Mouse (Mus musculus) Muller cell, postnatal 12 days (primary cell): ENCODE measurements at regions not wholly inside any gene's neighbourhood (a gene's known extent, or its start where the extent isn't known, plus 50 kb on each side); places are given as distances from the start of the nearest gene placed in this dataset.
A peak's percentile ranks its signal among the peaks of the same experiment; 100 is the strongest.

Experiments used
- DNase-seq: peaks from one replicate; pipeline ENCODE4 v3.0.0-alpha.2; 2015; ENCODE audit errors: inconsistent ontology term

DNA sequence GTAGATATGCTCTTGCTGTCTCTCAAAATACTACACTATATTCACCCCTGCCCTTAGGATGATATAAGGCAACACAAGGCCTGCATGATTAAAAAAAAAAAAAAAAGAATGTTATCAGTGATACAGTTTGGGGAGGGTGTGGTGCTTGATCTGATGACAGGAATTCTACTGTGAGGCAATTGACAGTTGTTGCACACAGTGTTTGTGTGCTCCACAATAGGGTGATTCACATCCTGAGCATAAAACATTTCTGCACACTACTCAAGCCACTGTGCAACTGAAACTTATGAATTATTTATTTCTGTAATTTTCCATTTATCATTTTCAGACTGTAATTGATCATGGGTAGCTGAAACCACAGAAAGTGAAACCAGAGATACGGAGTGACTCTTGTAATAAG, 277.2 kb upstream of the Adgrl4 start:
- DNase-seq, result no peak

DNA sequence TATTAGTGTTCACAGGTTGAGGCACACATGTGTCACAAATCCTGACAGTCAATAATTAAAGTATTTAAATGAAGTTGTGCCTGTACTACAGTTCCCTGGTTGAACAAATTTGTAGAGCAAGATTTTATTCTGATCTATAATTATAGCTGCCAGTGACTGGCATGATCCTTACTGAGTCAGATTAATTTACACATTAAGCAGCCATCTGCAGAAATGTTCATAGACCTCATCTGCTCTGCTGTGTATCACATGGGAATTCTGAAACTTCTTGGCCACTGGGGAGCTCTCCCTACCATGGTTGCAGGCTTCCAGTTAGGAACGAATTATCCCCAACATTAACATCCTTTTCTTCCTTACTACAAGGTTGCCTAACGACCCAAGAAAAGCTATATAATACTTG, 255.6 kb upstream of the Adgrl4 start:
- no peak for DNase-seq

DNA sequence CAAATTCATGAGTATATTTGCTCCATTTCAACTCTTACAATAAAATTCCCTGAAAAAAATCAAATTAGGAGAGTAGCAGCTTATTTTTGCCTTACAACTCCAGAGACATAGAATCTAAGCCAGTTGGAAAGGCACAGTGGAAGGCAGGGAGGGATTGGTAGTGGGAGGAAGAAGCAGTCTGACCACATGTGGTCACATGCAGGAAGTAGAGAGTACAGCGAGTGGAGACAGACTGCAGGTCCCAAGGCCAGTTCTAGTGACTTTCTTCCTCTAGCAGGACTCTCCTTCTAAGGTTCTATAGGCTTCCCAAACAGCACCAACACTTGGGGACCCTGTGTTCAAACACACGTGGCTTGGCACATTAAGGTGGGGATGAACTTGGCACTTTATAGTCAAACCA, 245.6 kb upstream of the Adgrl4 start:
- no peak for DNase-seq

DNA sequence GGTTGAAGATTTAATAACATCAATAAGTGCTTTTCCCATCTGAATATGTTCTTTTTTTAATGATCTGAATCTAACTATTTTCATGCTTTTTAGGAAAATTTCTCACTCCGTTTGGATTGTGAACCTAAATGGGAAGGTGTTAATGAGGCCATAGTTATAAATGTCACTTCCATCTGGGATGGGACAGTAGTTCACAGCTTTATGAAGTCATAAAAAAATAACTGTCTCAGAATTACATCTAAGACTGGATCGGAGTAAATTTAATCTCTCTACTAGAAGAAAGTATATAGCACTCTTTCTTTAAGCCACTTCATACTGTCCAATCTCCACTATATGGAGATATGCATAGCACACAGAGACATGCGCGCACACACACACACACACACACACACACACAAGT, 226.7 kb upstream of the Adgrl4 start:
- DNase-seq, result no peak

DNA sequence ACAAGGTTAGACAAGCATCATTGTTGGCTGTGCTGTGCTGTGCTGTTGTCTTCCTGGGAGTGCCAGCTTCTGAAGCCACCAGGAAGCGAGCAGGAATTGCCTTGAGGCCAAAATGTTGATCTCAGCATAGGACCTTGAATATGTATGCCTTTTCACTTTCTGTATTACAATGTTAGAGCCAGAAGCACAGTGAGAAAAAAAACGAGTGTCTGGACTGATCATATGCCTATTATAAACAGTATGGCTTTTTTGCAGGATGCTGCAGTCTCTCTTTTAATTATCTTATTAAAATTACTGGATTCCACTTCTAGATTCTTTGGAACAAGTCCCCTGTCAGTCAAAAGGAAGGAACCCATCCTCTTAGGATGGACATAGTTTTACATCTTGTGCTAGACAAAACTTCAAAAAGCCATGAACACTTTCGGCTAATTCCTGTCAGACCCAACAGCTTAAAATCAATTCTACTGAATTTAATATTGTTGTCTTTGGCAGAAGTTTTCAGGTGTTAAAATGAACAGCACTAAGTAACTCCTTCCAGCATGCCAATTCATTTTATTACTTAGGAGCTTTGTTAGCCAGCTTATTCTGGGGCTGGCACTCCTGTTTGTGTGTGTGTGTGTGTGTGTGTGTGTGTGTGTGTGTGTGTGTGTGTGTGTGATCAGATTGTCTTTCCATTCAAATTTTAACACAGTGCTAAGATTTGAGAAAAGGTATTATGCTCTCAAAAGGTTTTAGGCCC, 220.8 kb upstream of the Adgrl4 start:
- no peak for DNase-seq

DNA sequence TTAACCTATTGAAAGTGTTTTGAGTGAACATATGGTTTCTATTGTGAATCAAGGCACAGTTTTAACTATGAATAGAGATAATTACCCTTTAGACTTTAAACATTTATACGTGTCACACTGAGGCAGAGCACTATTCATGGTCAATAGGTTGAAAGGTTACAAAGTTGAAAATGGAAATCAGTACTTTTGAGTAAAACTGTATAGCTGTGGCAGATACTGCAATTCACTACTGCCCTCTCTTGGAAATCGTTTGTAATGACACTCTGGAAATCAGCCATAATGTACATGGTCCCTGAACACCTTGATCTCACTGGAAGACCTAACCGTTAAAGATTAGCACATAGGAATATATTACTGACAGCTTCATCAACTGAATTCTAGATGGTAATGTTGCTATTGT, 215.3 kb upstream of the Adgrl4 start:
- DNase-seq, result peak; percentile 36

DNA sequence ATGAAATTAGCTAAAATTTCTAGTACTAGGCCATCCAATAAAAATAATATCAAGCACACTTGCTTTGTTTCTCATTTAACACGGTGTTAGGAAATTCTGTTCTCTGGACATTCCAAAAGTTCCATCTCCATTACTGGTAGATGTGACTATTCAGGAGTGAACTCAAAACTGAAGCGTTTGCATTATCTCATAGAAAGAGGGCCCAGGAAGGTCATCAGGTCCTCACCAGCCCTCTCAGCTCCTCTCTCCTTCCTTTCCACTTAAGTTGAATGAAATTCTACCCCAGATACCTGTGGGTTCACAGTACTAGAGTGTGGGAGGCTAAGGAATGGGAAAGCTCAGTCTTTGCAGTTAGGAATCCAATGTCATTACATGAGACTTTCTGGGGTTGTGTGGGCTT, 185.2 kb upstream of the Adgrl4 start:
- DNase-seq, result peak; percentile 78

DNA sequence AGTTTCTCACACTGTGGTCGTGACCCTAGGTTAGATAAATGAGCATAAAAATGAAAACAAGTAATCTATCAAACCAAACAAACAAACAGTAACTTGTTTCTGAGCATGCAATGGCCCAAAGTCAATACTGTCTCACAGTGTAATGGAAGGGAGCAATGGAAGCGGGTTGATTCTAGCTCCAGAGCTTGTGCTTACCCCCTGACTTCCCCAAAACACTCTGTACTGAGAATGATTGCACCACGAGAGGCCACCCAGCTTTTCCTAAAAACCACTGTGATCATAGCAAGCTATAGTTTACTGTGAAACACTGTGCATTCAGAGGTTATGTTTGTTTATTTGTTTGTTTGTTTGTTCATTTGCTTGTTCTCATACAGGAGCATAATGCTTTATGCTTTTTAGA, 174.9 kb upstream of the Adgrl4 start:
- DNase-seq, result no peak

DNA sequence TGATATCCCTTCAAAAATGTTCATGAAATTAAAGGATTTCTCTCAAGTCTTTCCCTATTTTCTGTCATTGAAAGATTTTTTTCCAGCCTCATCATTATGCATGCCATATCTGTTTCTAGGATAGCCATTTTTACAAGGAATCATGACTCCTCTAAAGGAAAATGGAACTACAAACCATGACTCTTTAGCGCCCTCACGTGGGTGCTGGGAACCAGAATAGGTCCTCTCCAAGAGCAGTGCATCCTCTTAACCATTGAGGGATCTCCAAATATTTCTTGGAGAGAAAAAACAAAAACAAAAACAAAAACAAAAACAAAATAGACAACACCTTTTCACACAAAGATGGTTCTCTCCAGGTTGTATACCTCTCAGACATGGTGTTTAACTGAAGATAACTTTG, 172.0 kb upstream of the Adgrl4 start:
- DNase-seq, result no peak

DNA sequence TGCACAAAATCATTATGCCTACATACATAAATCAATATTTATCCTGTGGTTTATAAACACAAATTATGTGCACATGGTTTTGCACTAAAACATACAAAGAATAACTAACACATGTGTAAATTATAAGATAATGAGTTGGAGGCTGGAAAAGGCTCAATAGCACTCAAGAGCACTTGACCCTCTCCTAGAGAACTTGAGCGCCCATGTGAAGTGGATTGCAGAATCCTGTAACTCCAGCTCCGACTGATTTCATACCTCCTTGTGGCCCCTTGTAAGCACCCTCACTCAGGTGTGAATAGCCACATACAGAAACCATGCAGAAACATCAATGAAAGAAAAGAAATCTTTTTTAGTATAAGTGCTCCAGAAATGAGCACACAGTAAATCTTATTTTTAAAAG, 168.2 kb upstream of the Adgrl4 start:
- DNase-seq, result no peak

DNA sequence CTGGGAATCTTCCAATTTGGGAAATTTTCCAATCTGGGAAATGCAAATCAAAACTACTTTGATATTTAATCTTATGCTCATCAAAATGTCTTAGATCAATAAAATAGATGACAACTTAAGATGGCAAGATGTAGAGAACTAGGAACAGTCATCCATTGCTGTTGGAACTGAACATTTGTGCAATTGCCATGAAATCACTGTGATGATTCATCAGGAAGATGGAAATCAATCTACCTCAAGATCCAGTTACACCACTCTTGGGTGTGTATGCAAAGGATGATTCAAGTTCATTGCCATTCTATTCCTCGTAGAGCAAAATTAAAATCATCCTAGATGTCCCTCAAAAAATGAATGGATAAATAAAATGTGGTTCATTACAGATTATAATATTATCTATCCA, 153.9 kb upstream of the Adgrl4 start:
- no peak for DNase-seq

DNA sequence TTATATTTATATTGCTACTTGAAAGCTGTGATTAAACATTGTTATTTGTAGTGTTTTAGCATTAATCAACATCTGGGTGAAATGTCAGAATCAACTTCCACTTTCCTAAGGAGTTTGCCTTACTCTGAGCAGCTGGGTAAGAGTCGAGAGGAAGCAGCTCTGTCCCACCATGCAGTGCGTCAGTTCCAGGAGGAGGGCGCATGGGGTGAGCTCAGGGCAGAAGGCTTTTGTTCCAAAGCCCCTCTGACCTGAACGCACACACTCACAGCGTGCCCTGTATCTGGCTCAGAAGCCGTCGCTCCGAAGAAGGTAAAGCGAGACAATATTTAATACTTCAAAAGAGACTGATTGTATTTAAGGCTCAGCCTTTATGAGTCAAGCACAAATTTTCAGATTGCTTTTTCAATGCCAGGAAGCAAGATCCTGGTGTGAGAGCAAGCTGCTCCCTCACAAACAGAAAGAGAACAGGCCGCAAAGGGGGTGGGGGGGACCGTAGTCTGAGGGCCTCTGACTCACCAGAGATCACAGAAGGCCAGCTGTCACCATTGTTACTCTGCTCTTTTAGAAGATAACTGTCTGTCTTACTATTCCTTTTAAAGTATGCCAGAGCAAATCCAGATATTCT, 143.6 kb upstream of the Adgrl4 start:
- DNase-seq, result peak; percentile 90

DNA sequence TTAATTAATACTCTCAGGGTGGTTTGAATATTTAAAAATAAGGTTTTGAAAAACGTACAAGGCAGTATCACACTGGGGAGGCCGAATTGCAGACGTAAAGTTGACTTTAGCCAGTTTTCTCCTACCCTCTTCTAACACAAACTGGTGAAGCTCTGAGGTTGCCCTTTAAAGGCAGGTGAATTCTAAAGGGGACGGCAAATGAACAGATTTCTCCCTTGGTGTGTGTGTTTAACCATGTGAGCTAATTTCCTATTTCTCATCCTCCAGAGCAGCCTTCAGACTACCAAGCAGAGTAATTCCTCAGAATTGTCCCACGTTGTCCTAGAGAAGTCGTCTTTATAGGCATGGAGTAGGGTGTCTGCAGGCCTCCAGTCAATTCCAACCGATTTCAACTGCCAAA, 143.1 kb upstream of the Adgrl4 start:
- no peak for DNase-seq

DNA sequence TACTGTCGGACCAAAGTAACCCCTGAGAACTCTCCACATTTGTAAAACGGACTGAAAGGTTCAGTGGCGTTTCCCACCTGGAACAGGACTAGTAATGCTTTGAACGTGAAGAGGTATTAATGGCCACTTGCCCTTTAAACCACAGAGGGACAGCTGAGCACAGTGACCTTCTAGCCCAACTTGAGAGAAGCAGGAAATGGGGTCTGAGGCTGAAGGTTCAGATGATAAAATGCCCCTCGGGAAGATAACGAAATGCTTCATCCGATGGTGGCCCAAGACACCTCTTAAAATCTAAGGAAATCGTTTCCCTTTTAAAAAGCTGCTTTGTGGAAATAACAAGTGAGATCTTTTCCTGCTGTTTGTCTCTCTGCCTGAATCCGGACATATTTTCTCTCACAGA, 142.7 kb upstream of the Adgrl4 start:
- no peak for DNase-seq

DNA sequence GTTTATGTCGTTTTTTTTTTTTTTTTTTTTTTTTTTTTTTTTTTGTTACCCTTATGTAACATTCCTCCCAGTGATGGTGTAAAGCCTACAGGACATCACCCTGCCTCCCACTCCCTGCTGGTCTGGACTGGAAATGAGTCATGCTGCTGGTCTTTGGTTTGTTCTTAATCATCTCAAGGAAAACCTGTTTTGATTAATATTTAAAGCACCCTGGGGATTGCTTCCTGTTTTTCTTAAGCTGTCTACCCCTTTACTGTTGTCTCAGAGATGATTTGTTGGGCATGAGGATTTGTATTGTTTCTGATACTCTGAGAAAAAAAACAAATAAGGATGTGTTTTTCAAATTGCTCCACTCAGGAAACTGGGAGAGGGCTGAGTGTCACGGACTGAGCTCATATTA, 139.4 kb upstream of the Adgrl4 start:
- DNase-seq, result peak; percentile 59

DNA sequence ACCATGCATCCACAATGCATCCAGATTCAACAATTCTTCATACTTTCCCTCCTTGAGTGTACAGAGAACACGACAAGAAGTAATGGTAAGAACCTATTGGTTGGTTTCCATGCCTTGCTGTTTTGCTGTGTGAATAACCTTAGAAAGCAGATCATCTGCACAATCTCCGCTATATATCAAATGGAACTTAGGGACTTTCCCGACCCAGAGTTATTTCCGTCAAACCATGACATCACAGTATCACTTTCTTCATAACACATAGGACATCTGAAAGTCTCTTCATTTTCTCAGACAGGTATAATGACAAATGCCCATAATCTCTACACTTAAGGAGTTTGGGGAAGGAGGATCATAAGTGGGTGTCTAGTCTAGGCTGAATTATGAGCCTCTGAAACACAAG, 132.3 kb upstream of the Adgrl4 start:
- DNase-seq, result no peak

DNA sequence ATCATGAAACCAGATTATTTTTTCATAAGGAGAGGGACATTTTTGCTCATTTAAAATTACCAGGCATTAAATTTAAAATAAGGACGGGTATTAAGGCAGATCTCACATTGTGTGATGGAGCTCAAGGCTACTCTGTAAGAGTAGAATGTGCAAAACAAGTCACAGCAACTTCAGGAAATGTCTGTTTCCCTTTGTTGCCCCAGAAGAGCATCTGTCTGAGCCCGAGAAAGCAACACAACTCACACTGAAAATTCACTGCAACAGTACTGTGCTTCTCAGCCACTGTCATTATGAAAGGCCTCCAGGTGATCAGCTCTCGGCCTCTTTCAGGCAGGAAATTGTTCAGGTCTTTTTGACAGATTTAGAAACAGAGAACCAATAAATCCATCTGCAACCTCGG, 129.7 kb upstream of the Adgrl4 start:
- DNase-seq, result no peak

DNA sequence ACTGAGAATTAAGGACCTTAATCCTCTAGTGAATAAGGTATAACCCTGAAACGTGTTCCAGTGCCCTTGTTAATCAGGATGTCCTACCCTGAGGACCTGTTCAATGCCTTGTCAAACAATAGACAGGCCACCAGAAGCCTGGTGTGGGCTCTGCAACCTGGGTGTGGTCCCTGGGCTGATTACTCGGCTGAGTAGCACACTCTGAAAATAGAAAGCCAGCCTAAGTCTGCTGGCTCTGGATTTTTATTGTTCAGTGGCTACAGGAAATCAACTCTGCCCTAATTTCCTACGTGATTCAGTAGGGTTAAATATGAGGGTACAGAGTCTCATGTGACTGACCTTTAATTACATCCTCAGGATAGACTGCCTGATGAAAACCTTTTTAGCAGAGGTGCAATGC, 113.9 kb upstream of the Adgrl4 start:
- DNase-seq, result no peak

DNA sequence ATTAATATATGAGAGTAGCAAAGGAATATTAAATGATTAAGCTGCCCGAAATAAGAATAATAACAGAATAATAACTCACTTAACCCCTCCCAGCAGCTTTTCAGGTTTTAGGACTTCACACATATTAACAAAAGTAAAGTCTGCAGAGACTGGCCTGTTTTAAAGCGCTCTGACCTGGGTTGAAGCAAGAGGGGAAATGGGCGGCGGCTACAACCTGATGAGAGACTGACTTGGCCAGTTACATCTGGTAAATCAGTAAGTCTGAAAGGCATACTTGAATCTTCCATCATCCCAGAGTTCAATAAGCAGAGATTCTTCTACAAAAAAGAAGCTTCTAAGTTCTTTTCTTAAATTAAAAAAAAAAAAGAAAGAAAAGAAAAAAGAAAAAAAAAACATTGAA, 107.9 kb upstream of the Adgrl4 start:
- no peak for DNase-seq

DNA sequence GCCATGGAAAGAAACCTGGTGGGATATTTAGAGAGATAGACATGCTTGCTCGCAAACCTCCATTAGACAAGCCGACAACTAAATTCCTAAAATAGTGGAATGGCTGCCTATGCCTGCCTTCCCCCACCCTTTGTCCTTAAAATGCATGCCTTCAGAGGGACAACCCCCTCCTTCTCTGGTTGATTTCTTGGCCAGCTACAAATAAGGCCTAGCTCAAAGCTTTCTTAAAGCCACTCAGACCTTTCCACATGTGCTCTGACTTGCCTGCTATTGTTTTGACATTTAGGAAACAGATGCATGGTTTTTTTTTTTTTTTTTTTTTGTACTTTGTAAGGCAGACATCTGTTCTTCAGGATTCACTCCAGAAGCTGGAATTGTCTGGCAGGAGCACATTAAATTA, 105.8 kb upstream of the Adgrl4 start:
- no peak for DNase-seq

DNA sequence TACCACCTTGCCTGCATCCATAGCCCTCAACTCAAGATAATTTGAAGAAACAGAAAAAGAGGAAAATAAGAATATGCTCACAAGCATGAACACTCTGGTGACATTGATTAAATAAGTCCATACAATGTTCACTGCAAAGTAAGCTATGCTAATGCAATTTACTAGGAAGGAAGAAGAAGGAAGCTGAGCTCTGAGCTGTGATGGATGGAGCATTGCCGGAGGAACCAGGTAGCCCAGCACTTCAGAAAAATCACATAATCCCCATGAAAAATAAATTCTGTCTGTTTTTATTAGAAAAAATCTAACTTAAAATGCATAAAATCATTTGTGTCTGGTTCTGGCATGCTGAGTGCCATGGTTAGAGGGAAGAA, 105.4 kb upstream of the Adgrl4 start:
- no peak for DNase-seq

DNA sequence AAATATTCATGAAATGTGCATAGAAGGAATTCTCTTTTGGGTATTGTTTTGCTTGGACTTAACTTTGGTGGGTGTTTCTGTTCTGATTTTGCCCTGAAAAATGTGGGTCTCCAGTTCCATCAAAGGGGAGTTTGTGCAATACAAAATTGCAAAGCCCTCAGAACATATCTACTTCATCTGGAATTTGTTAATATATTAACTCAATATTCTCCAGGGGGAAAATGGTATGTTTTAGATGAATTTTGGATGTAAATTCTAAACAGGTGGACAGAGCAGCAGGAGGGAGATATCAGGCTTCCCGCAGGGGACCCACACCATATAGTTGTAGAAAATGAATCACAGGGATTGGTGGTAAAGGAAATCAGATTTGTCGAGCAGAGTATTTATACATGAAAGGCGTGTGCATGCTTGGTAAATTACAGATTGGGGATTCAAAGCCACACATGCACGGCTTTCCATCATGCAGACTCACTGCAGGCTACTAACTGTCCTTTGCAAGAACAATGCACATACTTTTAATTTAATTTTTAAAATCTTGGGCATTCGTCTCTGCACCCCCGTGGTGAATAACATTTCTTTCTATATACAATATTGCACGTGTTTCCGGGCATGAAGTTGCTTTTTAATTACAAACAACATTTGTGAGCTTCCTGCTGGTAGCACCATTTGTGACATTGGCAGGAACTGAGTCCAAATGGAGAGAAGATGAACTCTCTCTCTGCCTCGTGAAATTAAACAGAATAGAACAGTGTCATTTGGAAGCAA, 104.8 kb upstream of the Adgrl4 start:
- peak; percentile 65 for DNase-seq

DNA sequence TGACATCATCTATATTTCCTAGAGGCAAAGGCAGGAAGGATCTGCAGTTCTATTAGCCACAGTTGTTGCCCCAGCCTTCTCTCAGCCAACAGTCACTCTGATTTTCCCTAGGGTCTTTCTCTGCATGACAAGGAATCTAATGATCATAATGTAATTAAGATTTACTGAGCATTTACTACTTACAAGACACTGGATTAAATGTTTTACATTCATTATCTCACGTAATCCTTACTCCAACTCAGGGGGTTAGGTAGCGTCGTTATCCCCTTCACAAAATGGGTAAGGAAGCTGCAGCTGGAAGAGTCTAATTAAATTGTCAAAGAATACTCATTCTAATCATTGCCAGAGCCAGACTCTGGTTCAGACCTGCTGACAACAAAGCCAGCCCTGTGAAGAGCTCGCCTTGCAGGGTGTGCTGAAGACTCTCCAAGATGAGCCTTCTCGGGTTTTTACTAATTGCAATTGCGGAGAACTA, 103.8 kb upstream of the Adgrl4 start:
- DNase-seq, result no peak
